Mouse (Mus musculus) retina, postnatal 7 days (tissue): ENCODE measurements around the gene Osbpl6.
"Not testable (repeated sequence)": the region's sequence is repeated elsewhere in the genome, so short reads cannot be mapped to it uniquely, and the experiment has no call there.

Source experiments
- DNase-seq: peaks from one replicate; pipeline ENCODE4 v3.0.0-alpha.2; 2012; ENCODE audit warnings: low read depth, low spot score

The Osbpl6 gene

DNA sequence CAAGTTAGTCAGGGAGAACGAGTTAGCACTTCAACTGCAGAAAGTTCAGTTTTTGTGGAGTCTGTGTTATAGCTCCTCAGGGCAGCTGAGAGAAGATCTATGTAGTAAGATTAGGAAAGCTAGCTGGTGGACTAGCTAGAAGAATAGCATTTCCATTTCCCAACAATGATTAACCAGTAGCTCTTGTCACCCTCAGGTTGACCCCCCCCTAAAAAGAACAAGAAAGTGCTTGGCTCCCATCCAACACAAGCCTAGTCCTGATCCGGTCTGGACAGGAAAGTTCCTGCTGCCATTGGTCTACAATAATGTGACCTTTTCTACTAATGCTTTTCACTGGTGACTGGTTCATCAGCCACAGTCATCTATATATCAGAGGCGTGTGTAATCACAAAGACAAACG lies 157.6 kb downstream of the Osbpl6 start:
- DNase-seq, result no peak

DNA sequence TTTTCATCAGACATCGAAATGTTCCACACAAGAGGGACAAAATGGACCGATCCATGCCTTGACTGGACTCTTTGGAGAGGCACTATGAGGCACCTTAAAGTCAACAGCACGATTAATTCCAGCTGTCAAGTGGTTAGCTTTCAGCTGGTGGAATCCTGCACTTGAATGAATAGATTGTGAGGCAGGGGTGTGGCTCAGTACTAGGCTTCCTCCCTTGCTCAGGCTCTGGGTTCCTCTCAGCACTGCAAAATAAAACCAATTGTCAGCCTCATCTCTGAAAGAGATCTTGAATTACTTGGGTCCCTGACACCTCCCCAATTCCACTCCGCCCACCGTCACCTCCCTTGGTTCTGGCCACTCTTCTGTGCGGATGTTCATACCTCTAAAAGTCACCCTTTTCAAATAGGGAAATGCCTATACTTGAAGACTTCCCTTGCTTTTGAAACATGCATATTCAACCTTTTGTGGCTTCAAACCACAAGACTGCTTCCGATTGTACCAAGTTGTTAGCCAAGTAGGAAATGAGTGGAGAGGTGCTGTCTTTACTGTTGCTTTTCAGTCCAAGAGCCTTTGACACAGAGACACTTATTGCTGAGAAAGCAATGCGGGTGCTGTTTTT lies 160.7 kb downstream of the Osbpl6 start:
- no peak for DNase-seq

DNA sequence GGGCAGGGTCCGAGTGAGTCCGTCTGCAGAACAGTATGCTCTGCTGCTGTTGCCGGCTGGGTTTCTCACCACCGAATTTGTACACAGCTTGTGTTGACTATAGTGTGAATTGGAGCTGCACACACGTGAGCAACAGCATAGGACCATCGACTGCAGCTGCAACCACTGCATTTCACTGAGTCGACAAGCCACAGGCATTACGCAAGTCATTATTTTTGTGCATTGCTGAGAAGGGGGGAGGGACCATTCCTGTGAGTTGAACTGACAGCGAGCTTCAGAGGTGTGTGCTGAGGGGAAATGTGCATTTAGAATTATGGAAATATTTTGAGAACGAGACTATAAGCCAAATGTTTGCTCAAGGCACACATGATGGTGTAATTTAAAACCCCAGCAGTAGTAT lies 165.2 kb downstream of the Osbpl6 start:
- DNase-seq, result no peak

DNA sequence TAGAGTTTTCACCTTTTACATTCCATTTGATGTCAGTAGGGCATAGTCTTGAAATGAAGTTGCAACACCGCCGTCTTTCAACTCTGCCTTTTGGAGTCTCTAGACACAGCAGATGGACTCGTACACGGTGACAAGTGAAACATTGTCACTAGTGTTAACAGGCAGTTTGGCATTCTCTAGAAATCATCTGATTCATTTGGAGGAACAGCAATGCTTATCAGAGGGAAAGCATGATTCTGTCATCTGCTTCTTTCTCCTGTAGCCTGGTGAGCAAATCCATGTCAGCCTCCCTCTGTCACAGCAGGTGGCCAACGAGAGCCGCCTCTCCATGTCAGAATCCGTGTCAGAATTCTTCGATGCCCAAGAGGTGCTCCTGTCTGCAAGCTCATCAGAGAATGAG lies 172.6 kb downstream of the Osbpl6 start:
- DNase-seq, result no peak

DNA sequence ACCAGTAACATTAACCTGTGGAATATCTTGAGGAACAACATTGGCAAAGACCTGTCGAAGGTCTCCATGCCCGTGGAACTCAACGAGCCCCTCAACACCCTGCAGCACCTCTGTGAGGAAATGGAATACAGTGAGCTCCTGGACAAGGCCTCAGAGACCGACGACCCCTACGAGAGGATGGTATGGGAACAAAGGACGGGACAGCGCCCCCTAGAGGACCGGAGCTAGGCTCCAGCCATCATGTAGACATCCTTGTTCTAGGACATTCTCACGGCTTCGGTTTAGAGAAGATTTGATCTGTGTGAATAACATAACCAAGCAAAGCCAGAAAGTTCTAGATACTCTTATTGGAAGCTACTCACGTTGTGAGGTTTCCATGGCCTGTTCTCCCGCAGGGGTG lies 178.8 kb downstream of the Osbpl6 start:
- no peak for DNase-seq

DNA sequence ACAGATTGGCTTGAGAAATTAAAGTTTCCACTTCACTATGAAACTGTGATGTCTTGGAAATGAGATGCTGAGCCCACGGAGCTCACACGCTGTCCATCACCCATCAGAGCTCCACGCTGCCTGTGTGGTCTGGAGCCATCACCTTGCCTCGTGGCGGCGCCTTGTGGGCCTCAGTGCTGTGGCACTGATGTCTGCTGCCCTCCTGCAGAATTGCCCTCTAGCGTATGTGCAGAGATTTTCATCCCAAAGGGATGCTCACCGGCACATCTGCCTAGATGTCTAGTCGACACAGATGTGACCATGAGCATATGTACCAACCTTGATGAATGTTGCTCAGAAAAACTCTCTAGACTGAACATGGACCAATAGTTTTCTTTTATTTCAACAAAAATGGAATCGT lies 180.6 kb downstream of the Osbpl6 start:
- no peak for DNase-seq

DNA sequence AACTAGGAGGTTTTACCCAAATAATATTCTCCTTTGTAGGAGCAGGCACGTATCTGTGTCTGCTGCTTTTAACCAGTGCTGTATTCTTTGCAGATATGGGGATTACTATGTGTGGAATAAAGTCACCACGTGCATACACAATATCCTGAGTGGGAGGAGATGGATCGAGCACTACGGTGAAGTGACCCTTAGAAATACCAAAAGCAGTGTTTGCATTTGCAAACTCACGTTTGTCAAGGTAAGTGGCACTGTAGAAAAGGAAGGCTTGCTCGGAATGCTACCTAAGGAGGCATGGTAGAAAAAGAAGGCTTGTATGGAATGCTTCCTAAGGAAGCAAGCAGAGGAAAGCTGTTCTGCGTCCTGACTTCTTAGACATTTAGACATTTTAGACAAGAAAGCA lies 183.9 kb downstream of the Osbpl6 start:
- DNase-seq, result no peak

DNA sequence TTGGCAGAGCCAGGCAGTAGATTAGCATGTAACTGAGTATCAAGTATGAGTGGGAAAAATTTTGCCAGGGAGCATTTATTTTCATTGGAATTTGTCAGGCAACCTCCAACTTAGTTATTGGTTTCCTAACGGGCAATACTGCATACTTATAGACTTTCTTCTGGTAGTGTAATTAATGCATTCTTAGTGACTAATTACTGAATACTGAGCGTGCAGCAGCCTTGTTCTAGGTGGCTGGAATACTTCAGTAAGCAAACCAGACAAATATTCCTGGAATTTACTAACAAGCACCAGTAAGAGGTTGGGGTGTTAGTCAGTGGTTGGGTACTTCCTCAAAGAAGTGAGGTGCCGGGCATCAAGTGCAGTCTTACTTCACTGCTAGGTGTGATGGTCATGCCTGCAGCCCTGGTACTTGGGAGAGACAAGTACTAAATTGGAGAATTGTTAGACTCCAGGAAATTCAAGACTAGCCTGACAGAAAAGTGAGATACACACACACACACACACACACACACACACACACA lies 186.2 kb downstream of the Osbpl6 start:
- no peak for DNase-seq

DNA sequence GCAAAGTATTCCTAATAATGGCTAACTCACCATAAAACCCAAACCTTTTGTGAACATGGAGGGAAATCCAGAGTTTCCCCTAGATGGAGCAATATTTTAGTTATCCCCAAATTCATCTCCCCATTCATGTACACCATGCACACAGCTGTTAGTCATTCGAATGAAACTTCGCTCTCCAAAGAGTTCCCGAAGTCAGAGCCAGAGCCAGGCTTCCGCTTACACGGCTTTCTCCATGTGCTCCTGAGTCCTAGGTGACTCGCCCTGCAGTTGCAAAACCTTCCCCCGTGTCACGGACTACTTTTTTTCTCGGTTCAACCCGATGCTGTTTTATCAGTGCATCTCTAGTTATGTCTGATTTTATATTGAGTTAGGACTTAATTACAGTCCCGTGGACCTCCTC lies 191.2 kb downstream of the Osbpl6 start:
- DNase-seq, result no peak

DNA sequence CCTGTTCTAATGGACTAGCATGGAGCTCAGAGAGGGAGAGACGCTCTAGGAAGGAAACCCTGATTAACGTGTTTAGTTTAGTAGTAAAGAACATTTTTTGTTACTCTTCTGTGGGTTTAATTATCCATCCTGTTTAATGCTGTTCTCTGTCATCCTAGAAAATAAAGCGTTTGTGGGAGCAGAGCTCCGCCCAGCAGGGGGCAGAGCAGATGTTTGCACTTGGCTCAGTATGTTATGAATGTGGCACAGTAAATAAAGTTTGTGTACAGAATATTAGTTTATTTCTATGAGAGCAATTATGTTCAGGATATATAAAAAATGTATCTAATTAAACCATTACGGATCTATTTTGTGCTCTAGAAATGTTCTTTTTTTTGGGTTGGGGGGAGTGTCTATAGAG lies 192.9 kb downstream of the Osbpl6 start:
- DNase-seq, result no peak

DNA sequence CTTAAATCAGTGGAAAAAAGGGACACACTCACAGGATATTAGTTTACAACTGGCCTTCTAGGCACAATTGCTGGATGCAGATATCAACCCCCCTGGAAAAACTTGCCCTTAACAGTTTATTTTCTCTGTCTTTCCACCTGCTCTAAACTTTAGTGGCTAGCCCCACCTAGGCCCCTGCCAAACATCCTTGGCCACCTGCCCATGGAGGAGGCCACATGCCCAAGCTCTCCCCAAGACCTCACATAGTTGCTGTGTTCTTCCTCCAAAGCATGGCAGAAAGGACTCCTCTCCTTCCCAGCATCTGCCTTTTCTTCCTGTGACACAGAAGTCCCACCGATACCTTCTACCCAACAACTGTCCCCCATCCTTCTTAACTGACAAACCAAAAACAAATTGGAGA lies 195.9 kb downstream of the Osbpl6 start:
- DNase-seq, result no peak

DNA sequence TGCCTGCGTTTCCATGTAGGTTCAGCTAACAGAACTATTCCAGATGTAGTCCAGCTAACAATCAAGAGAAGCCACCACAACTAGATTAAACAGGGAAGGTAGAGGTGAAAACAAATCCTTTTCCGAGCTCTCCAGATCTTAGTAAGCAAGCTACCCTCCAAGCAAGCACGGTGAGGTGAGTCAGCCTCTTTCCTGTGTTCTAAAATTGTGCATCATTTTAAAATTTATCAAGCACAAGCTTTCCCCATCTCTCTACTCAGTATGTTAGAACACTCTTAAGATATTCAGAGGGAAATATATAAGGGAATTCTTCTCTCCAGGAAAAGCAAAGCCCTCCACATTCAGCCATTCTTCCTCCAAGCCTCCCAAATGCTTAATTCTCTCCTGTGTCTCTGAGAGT lies 200.4 kb downstream of the Osbpl6 start:
- no peak for DNase-seq

DNA sequence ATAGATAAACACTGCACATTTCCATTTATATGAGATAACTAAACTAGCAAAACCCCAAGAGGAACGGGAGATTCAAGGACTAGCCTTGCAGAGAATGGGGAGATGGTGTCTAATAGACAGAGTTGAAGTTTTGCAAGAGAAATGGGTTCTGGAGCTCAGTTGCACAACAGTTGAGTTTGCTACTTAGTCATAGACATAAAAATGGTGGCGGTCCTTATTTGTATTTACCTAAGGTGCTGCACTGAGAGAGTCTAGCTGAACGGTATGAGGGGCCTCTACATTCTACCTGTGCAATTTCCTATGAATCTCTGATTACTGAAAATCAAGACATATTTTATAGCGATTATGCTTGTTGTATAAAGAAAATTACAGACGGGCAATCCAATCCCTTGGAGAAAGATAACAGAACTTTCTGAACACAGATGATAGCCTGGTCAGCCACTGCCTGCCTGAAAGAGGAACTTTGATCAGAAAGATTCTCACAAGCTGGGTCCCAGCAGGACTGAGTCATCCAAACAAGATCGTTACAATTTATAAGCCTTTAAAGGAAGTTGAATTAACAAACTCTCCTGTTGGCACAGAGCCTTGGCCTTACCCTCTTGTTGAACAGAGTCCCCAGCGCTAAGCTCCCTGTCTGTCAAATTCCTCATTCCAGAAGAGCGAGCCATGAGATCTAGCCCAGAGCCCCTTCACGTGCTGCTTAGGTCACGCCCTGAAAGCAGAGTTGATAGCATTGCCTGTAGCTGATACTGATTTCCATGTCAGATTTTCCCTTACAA lies 204.2 kb downstream of the Osbpl6 start:
- no peak for DNase-seq

DNA sequence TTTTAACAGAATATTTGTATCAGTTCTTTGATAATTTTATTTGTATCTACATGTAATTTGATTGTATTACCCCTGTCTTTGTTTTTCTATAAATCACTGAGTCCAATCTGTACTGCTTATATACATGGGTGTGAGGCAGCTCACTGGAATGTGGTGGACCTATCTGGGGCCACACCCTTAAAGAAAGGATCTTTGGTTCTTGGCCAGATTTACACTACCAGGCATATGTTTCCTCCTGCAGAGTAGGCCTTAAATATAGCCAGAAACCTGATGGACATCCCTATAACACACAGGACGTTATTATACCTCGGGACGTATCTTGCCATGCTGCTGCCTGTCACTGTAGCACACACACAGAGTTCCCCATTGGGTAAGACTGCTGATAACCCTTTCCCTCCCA lies 205.7 kb downstream of the Osbpl6 start:
- DNase-seq, result no peak

DNA sequence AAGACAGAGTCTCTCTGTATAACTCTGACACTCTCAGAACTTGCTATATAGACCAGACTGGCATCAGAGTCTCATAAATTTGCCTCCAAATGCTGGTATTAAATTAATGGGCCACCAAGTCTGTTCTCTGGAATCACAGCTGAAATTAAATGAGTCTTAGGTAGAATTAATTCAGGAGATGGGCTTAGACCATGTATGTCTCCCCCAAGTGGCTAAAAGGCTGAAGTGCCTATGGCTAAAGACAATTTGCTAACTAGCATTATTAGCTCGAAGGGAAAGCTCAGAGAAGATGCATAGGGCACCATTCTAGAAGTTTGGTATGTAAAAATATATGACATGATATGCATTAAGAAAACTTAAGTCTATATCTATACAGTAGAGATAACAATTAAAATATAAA lies 211.8 kb downstream of the Osbpl6 start:
- DNase-seq, result peak; percentile 34

DNA sequence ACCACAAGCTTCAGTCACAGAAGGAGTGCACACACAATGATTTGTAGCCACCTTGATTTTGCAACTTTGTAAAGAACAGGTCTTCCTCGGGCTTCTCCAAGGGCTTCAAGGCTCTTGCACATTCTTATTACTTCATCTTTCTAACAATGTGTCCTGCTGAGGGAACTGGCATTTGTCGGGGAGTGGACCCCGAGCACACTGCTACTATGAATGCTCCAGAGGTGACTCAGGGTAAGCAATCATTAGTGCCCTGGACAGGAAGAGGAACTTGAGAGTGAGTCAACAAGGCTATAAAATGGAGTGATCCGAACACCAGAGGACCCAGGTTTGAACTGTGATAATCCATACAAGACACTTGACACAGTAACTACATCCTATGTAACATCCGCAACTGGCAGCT lies 213.9 kb downstream of the Osbpl6 start:
- DNase-seq, result no peak

DNA sequence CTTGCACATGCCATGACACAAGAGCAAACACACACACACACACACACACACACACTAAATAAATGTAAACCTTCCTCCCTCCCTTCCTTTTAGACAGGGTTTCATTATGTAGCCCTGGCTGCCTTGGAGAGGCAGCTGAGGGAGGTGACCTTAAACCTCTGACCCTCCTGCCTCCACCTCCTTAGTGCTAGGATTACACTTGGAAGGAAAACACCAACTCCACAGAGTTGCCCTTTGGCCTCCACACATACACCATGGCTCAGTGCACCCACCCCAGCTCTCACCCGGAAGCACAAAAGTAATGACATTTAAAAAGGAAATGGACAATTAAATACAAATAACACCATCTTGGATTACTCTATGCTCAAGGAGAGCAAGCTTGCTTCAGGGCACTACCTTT lies 215.4 kb downstream of the Osbpl6 start:
- no peak for DNase-seq

DNA sequence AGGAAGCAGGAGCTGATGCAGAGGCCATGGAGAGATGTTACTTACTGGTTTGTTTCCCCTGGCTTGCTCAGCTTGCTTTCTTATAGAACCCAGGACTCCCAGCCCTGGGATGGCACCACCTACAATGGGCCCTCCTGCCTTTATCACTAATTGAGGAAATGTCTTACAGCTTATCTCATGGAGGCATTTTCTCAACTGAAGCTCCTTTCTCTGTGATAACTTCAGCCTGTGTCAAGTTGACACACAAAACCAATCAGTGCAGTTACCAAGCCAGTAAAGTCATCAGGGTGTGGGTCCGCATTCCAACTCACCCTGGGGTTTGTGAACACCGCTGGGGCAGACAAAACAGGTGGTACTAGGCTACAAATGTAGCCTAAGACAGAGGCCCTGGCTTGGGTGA lies 216.0 kb downstream of the Osbpl6 start:
- not testable (repeated sequence) for DNase-seq

DNA sequence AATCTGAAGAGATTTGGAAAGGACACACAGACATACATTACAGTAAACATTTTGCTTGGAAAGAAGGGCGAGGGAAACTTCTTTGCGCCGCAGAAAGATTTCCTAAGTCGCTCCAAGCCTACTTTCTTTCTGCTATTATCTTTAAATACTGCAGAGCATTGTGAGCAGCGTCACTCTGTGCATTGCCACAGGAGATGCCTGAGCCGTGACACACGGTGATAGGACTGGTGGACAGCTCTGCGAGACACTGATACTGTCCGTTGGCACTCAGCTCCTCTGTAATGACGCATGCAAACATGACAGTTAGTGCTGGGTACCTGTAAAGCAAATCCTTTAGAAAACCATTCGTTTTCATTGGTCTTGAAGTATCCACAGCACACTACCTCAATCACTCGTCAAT lies 224.0 kb downstream of the Osbpl6 start:
- no peak for DNase-seq

DNA sequence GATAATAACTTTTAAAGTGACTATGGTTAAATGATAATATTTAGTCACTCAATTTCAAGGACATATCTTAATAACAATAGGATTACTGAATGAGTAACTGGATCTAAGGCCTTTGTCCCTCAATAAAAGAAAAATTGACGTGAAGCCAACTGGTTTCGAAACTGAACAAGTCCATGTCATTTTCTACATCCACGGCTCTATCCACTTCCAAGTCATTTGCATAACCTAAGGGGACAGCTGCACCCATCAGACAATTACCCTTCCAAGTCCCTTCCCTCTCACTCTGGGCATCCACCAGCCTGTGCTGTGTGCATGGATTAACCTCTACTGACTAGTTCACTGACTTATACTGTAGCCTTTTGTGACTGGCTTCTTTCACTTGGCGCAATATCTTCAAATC lies 225.3 kb downstream of the Osbpl6 start:
- DNase-seq, result no peak

DNA sequence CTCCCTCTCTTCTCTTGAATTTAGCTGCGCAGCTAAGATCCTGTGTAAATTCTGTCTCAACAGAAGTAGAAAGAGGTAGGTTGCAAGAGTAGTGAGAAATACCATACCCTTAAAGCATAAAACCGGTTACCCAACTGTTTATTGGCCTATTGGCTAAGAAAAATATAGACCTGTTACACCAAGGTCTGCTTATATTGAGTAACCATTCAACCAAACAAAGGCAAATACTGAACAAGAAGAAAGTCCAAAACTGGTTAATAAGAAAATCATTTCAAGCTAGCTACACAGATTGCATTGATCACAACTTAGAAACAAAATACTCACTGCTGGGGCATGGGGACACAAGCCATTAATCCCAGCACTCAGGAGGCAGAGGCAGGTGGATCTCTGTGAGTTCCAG lies 233.3 kb downstream of the Osbpl6 start:
- DNase-seq, result no peak

DNA sequence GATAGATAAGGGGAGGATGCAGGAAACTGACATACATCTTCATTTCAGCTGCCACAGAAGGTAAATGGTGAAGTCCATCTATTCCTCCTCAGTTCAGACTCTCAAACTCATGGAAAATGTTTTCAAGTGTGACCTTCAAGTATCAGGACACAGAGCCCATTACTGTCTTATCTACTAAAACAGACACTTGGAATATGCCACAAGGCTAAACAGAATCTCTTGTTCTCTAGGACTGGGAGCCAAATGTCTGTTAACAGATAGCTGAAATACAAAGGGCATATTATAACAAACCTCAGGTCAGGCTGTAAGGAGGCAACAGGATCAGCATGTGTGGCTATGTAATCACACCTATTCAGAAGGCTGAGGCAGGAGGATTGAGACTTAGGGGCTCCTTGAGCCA lies 237.5 kb downstream of the Osbpl6 start:
- DNase-seq, result no peak

DNA sequence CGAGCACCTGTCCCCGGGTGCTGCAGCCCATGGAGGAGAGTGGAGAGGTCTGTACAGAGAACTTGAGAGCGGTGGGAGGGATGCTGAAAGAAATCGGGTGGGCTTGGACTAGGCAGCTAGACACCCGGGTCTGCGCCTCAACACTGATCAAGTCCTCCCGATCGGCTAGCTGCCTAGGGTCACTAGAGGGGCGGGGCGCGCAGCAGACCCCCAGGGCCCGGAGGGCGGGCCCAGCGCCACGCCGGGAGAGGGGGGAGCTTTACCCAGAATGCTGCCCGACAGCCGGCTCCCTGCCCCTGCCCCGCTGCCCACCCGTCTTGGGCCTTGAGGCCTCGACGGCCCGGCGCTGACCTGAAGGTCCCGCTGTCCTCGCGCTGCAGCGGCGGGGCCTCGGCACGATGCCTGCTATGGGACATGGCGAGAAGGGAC lies 241.1 kb downstream of the Osbpl6 start:
- no peak for DNase-seq
